Mouse (Mus musculus) urinary bladder, postnatal 4 days (tissue): ENCODE measurements around the gene Serpine1.
"Not testable (repeated sequence)": the region's sequence is repeated elsewhere in the genome, so short reads cannot be mapped to it uniquely, and the experiment has no call there.

Experiments used
- DNase-seq, 2 experiments: peaks; one replicate each; pipeline ENCODE4 v3.0.0; 2021 to 2022; ENCODE audit warnings: low spot score in 2 of 2

Gene Serpine1

DNA sequence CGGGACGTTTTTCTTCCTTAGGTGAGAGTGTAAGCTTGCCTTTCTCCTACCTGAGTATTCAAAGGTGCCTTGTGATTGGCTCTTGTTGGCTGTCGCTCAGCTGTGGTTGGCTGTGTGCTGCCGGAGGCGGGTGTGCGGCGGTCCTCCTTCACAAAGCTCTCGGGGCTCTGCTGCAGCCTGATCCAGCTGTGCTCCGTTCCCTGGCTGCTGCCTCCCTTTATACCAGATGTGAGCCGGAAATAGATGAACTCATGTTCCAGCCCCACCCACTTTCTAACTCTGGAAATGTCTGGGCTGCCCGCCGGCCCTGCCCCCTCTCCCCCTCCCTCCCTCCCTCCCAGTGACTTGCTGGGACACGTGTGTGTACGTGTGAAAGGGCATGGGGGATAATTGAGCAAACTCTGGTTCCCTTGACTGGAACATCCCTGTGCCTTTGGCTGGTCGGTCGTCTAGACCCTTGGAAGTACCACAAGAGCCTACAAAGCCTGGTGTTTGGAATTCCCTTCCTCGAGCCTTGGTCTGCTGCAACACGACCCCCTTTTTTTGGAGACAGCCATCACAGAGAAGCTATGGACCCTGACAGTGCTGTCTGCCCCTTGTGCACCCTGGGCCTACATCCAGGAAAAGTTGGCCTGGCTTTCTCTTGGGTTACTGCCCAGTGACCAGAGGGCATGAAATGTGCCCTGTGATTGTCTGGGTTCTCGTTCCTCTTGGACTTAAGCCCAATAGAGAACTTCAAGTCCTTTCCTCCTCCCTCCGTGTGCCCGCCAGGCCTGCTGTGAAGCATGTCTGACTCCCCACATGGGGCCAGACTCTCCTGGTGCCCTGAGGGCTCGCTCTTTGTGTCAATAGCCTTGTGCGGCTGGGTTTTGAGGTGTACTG is at the start of gene Serpine1:
Serpine1 (minus strand) TSS at position 190 of the 882 bp plus-strand sequence.
- DNase-seq = peak; percentile 80 to 83

DNA sequence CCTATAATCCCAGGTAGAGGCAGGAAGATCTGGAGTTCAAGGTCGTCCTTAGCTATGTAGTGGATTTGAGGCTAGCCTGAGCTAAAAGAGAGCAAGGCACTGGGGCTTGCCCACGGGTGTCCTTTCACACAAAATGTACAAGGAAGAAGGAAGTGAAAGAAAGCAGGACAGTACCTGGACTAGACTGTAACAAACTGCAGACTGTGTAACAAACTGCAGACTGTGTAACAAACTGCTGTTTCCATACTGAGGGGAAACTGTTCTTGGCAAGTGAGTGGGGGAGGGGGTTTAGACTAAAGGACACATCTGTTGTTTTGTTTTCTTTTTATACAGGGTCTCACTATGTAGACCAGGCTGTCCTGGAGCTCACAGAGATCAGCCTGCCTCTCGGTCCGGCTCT is 49.2 kb upstream of the Serpine1 start:
- DNase-seq = no peak

DNA sequence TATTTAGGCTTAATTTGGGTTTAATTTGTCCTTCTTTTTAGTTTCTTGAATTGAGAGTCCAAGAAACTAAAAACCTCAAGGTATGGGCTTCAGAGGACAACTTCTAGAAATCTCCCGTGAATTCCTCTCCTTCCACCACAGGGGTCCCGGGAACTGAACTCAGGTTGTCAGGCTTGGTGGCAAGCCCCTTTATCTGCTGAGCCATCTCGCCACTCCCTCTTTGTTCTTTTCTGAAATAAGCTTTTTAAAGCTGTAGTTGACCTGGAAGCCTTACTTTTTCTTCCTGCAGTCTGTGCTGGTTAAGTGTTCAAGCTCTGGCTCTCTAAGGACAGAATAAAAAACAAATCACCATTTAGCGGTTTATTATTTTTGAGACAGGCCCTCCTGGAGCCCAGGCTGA is 46.8 kb upstream of the Serpine1 start:
- DNase-seq = no peak

DNA sequence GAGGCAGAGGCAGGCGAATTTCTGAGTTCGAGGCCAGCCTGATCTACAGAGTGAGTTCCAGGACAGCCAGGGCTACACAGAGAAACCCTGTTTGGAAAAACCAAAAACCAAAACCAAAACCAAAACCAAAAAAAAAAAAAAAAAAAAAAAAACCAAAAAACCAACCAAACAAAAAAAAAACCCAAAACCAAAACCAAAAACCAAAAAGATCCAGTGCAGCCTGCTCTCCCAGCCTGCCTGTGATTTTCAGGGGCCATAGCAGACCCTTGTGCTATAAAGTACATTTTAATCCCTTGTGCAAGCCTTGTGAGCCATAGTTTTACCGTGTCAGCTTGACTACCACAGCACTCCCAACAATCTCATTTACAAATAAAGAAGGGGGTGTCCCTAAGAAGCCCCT is 45.9 kb upstream of the Serpine1 start:
- not testable (repeated sequence) for DNase-seq

DNA sequence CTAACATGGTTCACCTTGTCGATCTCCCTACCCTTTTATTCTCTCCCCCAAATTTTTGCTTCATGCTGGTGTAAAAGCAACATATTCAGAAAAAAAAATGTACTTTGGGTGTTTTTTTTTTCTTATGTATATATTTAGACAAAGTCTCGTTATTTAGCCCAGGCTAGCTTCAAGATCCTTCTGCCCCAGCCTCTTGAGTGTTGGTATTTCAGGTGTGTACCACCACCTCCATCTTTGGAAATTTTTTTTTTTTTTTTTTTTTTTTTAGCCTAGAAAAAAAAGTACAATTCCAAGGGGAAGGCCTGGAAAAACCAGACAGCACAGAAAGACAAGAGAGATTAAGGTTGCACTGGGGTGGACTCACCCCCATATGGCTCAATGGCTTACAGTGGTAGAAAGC is 44.9 kb upstream of the Serpine1 start:
- DNase-seq = no peak

DNA sequence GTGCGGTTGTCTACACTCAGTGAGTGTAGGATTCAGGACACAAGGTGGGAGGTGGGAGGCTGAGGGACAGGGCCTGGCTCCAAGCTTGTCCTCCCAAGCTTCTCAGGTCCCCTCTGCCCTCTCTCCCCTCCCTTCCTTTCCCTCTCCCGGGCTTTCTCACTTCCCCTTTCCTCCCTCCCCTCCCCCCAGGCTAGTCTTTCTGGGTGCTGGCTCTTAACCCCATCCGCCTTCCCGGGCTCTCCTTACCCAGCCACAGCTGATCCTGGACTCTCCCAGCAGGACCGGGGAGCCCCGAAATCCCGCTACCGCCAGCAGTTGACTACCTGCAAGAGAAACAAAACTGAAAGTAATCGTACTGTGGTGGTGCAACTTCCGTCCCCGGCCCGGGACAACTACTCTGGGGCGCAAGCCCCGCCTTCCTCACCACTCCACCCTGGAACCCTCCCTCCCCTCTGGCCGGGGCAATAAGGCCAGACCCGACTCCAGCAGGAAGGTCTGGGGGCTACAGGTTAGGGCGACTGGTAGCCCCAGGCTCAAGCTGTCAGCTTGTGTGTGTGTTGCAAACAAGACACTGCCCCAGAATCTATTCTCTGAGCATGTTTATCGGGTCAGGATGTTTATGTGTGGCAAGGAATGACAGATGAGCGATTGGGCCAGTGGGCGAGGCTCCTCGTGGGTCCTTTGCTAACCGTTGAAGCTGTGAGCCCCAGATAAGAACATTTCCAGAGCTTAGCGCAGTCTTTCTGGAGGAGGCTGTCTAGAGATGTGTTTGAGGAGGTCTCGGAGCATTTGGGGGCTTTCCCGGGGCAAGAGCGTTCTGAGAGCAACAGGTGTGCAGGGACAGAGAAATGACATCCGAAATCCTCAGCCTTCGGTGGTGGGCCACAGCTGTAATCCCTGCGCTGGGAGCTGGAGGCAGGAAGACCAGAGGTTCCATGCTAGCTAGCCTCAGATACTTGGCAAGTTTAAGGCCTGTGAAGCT is 44.1 kb upstream of the Serpine1 start, which contains the start of gene Trim56:
Trim56 (minus strand) TSS at position 344 of the 982 bp plus-strand sequence.
- peak; percentile 70 to 76 for DNase-seq

DNA sequence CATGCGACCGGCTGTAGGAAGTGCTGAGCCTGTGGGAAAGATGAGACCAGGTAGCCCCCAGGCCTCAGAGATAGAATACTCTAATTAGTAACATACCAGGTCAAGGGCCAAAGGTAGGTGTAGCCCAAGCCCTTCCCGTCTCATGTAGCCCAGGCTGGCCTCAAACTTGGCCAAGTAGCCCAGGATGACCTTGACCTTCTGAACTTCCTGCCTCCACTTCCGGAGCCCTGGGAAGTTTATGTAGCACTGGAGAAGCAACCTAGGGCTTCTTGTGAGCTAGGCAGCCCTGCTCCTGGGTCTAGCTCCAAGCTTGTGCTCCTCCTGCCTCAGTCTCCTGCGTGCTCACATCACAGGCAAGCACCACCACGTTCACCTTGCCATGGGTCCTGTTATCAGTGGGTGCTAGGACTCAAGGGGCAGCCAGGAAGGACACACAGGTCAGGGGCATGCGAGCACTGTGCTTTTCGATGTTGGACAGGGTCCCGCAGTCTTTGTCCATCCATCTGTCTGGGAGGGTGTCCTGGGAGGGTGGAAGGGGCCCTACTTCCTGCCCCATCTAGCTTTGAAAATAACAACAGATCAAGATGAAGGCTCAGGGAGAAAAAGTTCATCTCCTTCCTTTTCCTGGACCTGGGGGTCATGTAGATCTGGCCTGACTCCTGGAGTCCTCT is 43.0 kb upstream of the Serpine1 start:
- DNase-seq = no peak

DNA sequence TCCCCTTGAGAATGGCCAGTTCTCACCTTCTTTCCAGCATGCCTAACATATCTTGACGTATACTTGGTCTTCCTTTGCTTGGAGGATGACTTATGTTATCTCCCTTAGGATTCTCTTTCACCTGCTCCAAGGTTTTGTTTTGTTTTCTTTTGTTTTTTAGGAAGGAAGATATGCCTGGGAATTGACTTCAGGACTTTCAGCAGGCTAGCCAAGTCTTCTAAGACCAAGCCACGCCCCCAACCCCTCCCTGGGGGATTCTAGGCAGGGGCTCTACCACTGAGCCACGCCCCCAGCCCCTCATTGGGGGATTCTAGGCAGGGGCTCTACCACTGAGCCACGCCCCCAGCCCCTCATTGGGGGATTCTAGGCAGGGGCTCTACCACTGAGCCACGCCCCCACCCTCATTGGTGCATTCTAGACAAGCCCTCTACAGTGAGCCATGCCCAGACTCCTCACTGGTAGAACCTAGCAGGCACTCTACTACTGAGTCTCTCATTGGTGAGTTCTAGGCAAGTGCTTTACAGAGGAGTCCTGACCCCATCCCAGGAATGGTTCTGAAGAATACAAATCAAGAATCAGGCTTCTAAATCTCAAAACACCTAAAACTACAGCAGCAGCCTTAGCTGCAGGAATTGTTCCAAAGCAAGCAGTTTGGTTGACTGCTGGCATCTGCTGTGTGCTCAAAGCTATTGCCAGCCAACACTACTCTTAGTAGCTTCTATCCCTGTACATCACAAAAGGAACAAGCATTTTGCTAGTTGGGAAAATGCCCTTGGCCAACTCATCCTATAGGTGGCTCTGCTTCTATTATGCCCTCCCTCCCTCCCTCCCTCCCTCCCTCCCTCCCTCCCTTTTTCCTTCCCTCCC is 39.7 kb upstream of the Serpine1 start:
- no peak for DNase-seq

DNA sequence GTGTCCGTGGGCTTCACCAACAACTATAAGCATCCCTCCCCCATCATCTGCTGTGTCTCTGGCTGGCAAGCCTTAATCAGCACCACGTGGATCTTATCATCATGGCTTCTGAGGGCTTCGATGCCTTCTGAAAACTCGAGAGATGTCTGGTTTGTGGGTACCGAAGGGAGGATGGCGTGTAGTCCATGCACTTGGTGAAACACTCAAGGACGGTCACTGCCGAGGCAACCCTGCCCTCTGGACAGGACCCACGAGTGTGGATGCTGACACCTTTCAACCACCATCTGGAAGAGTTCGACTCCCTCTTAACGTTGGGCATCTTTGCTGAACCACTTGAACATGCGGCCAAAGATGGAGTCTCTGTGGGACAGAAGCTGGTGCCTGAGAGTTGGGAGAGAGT is 38.8 kb upstream of the Serpine1 start:
- no peak for DNase-seq

DNA sequence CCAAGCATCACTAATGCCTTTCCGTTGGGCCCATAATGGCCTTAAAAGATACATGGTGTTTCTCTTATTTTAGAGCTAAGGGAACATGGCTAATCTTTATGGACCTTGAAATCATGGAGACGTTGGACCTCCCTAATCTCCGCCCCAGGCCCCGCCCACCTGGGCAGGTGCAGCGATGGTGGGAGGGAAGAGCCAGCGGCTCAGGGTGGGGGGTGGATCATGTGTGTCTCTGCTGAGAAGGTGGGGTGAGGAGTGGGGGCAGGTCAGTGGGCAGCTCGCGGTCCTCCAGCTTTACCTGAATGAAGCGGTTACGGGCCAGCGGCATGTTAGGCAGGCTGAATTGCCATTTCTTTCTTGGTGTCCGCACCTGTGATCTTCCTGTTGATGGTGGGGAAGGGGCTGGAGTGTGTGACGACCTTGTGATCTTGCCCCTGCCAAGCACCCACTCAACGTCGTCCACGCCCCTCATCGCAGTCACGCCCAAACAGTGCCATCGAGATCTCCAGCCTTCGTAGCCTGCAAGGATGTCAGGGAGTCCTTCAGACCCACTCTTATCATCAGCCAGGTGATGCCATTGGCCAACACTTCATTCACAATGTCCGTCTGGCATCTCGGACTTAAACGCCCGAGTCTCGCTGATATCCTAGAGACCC is 38.0 kb upstream of the Serpine1 start:
- no peak for DNase-seq

DNA sequence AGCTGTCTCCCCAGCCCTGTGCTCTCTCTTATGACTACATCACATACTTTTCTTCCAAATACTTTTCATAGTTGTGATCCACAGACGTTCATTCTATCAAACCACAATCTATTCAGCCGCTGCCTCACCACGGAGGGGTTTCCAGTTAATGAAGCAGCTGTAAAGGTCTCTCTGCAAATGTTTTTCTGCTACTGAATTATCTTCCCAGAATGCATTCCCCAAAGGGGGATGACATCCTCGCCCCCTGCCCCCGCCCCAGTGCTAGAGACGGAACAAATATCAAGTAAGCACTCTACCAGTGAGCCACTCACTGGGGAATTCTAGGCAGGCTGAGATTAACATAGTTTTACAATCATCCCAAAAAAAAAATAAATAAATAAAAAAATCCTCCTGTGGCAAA is 36.0 kb upstream of the Serpine1 start:
- DNase-seq = no peak

DNA sequence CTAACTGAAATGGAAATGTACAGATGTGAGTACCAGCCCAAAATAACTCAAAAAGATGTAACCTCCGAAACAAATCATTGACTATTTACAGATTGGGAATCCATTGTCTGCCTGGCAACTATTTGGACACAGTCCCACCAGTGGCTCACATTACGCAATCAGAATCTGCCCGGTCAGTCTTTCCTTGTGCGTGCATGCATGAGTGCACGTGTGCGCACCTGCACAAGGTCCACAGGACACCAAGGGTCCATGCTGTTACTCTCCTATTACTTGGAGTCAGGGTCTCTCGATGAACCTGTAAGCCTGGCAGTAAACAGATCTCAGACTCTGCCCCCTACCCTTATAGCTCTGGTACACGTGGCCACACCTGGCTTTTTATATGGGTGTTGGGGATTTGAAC is 35.6 kb upstream of the Serpine1 start:
- no peak for DNase-seq

DNA sequence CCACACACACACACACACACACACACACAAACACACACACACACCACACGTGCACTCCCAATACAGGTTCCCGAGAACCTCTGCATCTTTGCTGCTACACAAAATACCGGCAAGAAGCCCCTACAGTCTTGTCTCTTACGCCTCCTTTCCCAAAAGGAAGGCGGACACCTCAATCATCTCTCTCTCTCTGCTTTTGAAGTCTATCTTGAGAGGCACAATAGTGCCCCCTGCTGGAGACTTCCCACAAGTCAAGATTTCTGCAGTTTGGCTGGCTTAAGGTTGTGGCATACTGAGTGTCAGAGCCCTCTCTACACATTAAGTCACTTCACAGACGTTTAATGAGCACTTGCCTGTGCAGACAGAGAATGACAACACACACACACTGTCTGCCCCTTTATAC is 35.0 kb upstream of the Serpine1 start:
- peak; percentile 55 to 79 for DNase-seq

DNA sequence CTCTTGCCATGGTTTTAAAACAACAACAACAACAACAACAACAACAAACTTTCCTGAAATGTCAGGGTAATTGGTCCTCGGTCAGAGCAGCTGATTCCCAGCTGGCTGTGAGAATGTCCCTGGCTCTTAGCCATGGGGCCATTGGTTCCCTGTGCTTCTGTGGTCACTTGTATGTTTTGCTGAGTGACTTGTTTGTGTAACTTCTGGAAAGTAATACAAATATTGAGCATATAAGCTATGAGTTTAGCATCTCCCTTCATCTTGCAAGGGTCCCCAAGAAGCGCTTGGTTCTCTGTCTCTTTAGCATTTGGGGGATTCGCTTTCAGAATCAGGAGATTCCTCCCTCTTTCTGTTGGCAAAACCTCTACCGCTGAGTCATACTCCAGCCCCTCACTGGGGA is 34.4 kb upstream of the Serpine1 start:
- no peak for DNase-seq

DNA sequence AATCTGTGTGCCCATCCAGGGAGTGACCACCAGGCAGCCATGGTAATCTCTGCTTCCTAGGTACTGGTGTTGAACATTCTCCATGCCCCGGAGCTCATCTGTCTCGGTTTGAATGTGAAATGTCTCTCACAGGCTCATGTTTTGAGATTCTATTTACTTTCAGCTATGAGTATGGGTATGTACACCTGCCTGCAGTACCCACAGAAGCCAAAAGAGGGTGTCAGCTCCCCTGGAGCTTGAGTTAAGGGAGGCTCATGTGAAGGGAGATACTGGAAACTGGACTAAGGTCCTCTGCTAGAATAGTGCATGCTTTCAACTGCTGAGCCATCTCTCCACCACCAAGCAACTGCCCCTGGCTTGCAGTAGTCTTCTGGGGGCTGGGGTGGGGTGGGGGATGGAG is 31.9 kb upstream of the Serpine1 start:
- DNase-seq = no peak

DNA sequence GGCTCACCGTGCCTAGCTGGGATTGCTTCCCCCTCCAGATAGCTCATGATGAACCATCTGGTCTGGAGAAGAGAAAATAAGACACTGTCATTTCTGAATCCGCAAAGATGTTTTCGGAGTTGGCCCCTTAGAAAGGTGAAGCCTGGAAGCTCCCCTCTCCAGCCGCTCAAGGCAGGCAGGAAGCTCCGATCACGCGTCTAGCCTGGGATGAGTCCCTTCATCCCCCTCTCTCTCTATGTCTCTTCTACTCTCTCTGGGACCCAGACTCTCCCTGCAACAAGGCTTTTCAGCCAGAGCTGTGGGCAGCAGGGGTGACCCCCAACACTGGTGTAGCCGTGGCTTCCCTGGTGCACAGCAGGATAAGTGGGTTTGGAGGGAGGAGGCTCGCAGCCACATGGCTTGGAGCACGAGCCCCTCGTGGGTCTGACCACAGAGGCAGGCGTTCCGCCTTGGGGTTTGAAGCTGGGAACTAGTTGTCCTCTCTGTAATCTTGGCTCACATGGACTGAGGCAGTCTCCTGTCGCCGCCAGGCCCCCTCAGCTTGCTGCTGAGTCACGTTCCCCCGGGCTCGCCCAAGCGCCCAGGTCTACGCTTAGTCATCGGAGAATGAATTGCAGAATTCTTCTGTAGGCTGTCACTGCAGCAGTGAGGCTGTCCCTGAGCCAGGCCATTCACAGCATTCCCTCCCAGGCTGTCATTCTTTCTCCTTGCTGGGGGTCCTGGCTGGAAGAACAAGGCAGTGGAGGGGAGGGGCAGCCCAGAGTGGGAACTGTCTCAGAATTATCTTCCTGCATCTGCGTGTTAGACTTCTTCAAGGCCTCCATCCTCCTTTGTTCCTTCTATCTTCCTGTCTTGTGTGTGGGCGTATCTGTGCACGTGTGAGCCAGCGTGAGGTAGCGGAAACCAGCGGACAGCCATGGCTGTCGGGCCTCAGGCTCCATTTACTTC is 30.8 kb upstream of the Serpine1 start:
- no peak for DNase-seq

DNA sequence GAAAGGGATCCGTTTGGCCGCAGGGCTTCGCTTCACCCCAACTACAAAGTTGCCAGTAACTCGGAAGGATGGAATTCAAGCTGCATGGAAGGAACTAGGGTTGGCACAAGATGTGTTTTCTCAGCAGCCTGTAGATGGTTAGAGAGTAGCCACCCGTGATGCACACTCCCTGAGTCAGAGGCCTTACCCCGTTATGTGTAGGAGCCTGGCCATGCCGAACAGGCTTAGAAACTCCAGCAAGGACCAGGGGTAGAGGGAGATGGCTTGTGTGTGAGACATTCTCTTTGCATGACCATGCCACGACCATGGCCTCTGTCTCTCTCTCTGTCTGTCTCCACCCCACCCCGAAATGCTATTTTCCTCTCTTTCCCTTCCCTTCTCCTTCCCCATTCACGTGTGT is 30.0 kb upstream of the Serpine1 start:
- no peak for DNase-seq

DNA sequence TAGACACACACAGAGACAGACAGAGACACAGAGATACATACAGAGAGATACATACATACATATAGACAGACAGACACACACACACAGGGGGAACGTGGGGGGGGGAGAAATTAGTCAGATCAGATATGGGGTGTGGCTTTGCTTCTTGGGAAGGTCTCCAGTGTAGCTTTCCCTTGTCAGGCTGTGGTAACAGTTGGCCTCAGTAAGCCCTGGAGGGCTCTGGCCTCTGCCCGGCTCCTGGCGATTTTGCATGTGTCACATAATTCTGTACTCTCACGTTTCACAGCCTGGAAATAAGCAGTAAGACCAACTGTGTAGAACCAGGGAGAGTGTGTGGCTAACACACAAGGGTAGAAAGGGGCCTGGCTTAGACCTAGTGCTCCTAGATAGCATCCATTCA is 28.6 kb upstream of the Serpine1 start:
- no peak for DNase-seq

DNA sequence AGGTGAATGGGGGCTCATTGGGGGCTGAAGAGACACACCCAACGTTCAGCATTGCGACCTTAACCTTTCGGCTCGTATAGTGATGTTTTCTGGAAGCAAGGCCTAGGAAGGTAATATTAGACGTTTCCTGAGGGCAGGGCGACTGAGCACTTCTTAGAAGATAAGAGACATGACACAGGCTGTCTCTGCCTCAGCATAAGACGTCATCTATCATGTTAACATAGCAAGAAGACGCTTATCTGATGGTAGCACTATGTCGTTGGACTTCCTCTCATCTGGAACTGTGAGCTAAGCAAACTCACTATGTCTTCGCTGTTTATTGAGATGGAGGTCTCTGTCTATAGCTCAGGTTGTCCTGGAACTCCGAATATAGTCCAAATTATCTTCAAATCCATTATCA is 26.4 kb upstream of the Serpine1 start:
- DNase-seq = no peak
